Mouse (Mus musculus) MEL (cell line): Measurements from ENCODE around the gene Plcg2.

Experiments used
- CHD1 ChIP-seq: IDR thresholded peaks from 2 replicates; pipeline ENCODE4 v1.6.1; 2012; ENCODE audit warnings: low read depth, mild to moderate bottlenecking, inconsistent platforms, low read length, improper control_type of control experiment
- CTCF ChIP-seq, 3 experiments: IDR thresholded peaks in 2 of 3; conservative IDR thresholded peaks in 1 of 3; 2 replicates each; pipeline ENCODE4 v1.5.1; 2011 to 2012; ENCODE audit warnings: low read length in 3 of 3, low read depth in 2 of 3, mild to moderate bottlenecking in 2 of 3, improper control_type of control experiment in 1 of 3, inconsistent platforms in 1 of 3, mixed read lengths in 1 of 3, moderate library complexity in 1 of 3; ENCODE audit not compliant: control insufficient read depth in 1 of 3, insufficient read depth in 1 of 3, poor library complexity in 1 of 3, severe bottlenecking in 1 of 3
- EP300 ChIP-seq, 2 experiments: IDR thresholded peaks; 2 replicates each; pipeline ENCODE4 v1.6.1; 2011; ENCODE audit warnings: improper control_type of control experiment in 2 of 2, low read length in 2 of 2, low read depth in 1 of 2, mild to moderate bottlenecking in 1 of 2
- ETS1 ChIP-seq: IDR thresholded peaks from 2 replicates; pipeline ENCODE4 v1.6.1; 2012; ENCODE audit warnings: low read depth, mild to moderate bottlenecking, inconsistent platforms, low read length, improper control_type of control experiment, moderate library complexity
- MXI1 ChIP-seq: IDR thresholded peaks from 2 replicates; pipeline ENCODE4 v1.6.1; 2011; ENCODE audit warnings: mild to moderate bottlenecking, low read depth, low read length, improper control_type of control experiment
- NRF1 ChIP-seq: IDR thresholded peaks from 2 replicates; pipeline ENCODE4 v1.6.1; 2014; ENCODE audit warnings: low read depth, mild to moderate bottlenecking, inconsistent platforms, low read length, improper control_type of control experiment, moderate library complexity; ENCODE audit not compliant: poor library complexity, insufficient read depth, severe bottlenecking
- TAL1 ChIP-seq: IDR thresholded peaks from 2 replicates; pipeline ENCODE4 v1.6.1; 2012; ENCODE audit warnings: mild to moderate bottlenecking, inconsistent platforms, low read length, moderate library complexity, mixed read lengths
- USF2 ChIP-seq, 2 experiments: IDR thresholded peaks; 2 replicates each; pipeline ENCODE4 v1.6.1; 2011 to 2012; ENCODE audit warnings: improper control_type of control experiment in 2 of 2, low read length in 2 of 2, borderline replicate concordance in 1 of 2, inconsistent platforms in 1 of 2, low read depth in 1 of 2, mild to moderate bottlenecking in 1 of 2; ENCODE audit not compliant: insufficient read depth in 1 of 2
- ZMIZ1 ChIP-seq: IDR thresholded peaks from 2 replicates; pipeline ENCODE4 v1.6.1; 2012; ENCODE audit warnings: low read depth, mild to moderate bottlenecking, inconsistent platforms, low read length, improper control_type of control experiment, moderate library complexity
- ZNF384 ChIP-seq: IDR thresholded peaks from 2 replicates; pipeline ENCODE4 v1.6.1; 2012; ENCODE audit warnings: low read depth, mild to moderate bottlenecking, inconsistent platforms, low read length, improper control_type of control experiment

- no peak for TF ChIP-seq EP300 (IDR thresholded peaks at IDR 0.05; ENCODE audit: low read depth in 1 of 2, low read length in 2 of 2)
- no peak for TF ChIP-seq USF2 (IDR thresholded peaks at IDR 0.05; ENCODE audit: borderline replicate concordance in 1 of 2, insufficient read depth in 1 of 2, low read depth in 1 of 2, low read length in 2 of 2)
- TF ChIP-seq NRF1 = no peak
- no peak for TF ChIP-seq ZMIZ1
- no peak for TF ChIP-seq ZNF384
- TF ChIP-seq ETS1 = no peak
- TF ChIP-seq TAL1 = no peak
- no peak for TF ChIP-seq CTCF (IDR thresholded peaks at IDR 0.05 in 2 of 3, conservative IDR thresholded peaks at IDR 0.05 in 1 of 3; ENCODE audit: control insufficient read depth in 1 of 3, insufficient read depth in 1 of 3, low read depth in 2 of 3, low read length in 3 of 3, poor library complexity in 1 of 3, severe bottlenecking in 1 of 3)
- no peak for TF ChIP-seq CHD1
- TF ChIP-seq MXI1 = no peak
These were observed 177.1 kb downstream of the Plcg2 start for GRCm38 (mm10) chr8:117675171-117675570.
